Comparison of ENCODE assay signal across 8 mouse cellular contexts in genomic region chr7:27166614-27167474, GRCm38 (mm10). TPM values are rescaled to one million over a fixed set of nuclear protein-coding genes. Genes with fewer than 3 reads are reported as not detected.
DNase-seq lines count a peak whose midpoint lies in the region; ATAC-seq and TF ChIP-seq lines count a peak whose summit lies in the region.

TSS of gene Egln2 (minus strand) at chr7:27166802.

- DNase-seq in G1E (ENCODE audit: low spot score) = peak; percentile 90
- DNase-seq in cerebellum, adult 18-20 months = peak; percentile 93 to 97
- DNase-seq in forebrain, postnatal 0 days = peak; percentile 95
- DNase-seq in heart, postnatal 4 days = peak; percentile 97
- DNase-seq in layer of hippocampus, adult 8-10 months (ENCODE audit: low spot score in 2 of 2) = peak; percentile 94 to 96
- peak; percentile 92 for DNase-seq in ovary, adult 18-20 months (ENCODE audit: low spot score)
- peak; percentile 97 for DNase-seq in thymus, postnatal 0 days (ENCODE audit: low spot score)

- no peaks in the 10 kb centered on the region for H3K9me3 ChIP-seq in G1E (replicated peaks)
- no peaks in the 10 kb centered on the region for H3K9me3 ChIP-seq in forebrain, postnatal 0 days (ENCODE audit: low read length)
- no peaks in the 10 kb centered on the region for H3K9me3 ChIP-seq in lung, embryonic 15.5 days

- peak within 1 kb of the TSS; percentile 75 for H3K4me2 ChIP-seq in forebrain, postnatal 0 days (ENCODE audit: low read depth)
- H3K4me2 ChIP-seq in lung, embryonic 15.5 days = peak within 1 kb of the TSS; percentile 85

- no peak for TF ChIP-seq CTCF in G1E (IDR thresholded peaks at IDR 0.05; ENCODE audit: low read depth, low read length)
- TF ChIP-seq CTCF in forebrain, postnatal 0 days (IDR thresholded peaks at IDR 0.05; ENCODE audit: low read depth) = no peak

- peaks cover 75% of the 10 kb centered on the region for H3K36me3 ChIP-seq in G1E (replicated peaks)
- peaks cover 20% of the 10 kb centered on the region for H3K36me3 ChIP-seq in forebrain, postnatal 0 days (ENCODE audit: insufficient read depth)
- peaks cover 27% of the 10 kb centered on the region; the same call in 1 of the 2 replicates for H3K36me3 ChIP-seq in lung, embryonic 15.5 days

- H3K27me3 ChIP-seq in G1E (ENCODE audit: insufficient read depth, low read length) = no peaks in the 10 kb centered on the region; the same call in 1 of the 2 replicates
- no peaks in the 10 kb centered on the region for H3K27me3 ChIP-seq in forebrain, postnatal 0 days (ENCODE audit: insufficient read depth, low read length)
- no peaks in the 10 kb centered on the region for H3K27me3 ChIP-seq in lung, embryonic 15.5 days

- H3K4me1 ChIP-seq in G1E (ENCODE audit: insufficient read depth, low read depth, low read length) = peaks cover 59% of the 10 kb centered on the region
- H3K4me1 ChIP-seq in forebrain, postnatal 0 days (ENCODE audit: insufficient read depth) = peaks cover 20% of the 10 kb centered on the region
- H3K4me1 ChIP-seq in lung, embryonic 15.5 days = peaks cover 42% of the 10 kb centered on the region

- H3K4me3 ChIP-seq in G1E (ENCODE audit: low read depth, low read length) = peak within 1 kb of the TSS; percentile 80
- peak within 1 kb of the TSS; percentile 90 for H3K4me3 ChIP-seq in forebrain, postnatal 0 days (ENCODE audit: low read depth, low read length)
- peak within 1 kb of the TSS; percentile 60 for H3K4me3 ChIP-seq in lung, embryonic 15.5 days

- 2% methylated on average over 57 of the region's 61 CpGs for WGBS in forebrain, postnatal 0 days
- 2% methylated on average over 61 of the region's 61 CpGs for WGBS in lung, embryonic 15.5 days

- ATAC-seq in G1E (ENCODE audit: extremely low read depth, insufficient number of reproducible peaks, low FRiP score, poor library complexity, severe bottlenecking) = peak; percentile 71
- ATAC-seq in forebrain, postnatal 0 days = peak; percentile 86
- ATAC-seq in lung, embryonic 15.5 days (ENCODE audit: borderline replicate concordance, extremely low read depth, low FRiP score, low TSS enrichment) = peak; percentile 86

- H3K27ac ChIP-seq in forebrain, postnatal 0 days (ENCODE audit: low read depth, low read length) = peak within 1 kb of the TSS; percentile 97
- H3K27ac ChIP-seq in lung, embryonic 15.5 days = peak within 1 kb of the TSS; percentile 99

- H3K9ac ChIP-seq in forebrain, postnatal 0 days = peak within 1 kb of the TSS; percentile 92
- peak within 1 kb of the TSS; percentile 82 for H3K9ac ChIP-seq in lung, embryonic 15.5 days

RNA-seq across cellular contexts. Expression of gene Egln2, which starts in this region (rescaled TPM):
- total RNA-seq in G1E (2014; fragmentation: Nextera tagmentation) (16.9 and 22.0 TPM in 2 replicates), G1E (2017) (42.6 and 46.4 TPM in 2 replicates)
- 74.6 and 101 TPM in 2 replicates for polyA plus RNA-seq in G1E (2012)
- total RNA-seq in forebrain, postnatal 0 days (2014; rRNA removed) = 103 and 112 TPM in 2 replicates
- polyA plus RNA-seq in forebrain, postnatal 0 days (2015; fragmentation: Nextera tagmentation; extraction: Ambion mirVana) = 85.6 and 88.3 TPM in 2 replicates
- 10 to 100 TPM; 57.0 to 59.0 TPM for total RNA-seq in heart, postnatal 4 days (2021)
- total RNA-seq in layer of hippocampus, adult 8-10 months (2022) = 100 to 1,000 TPM in 3 of 4 experiments, 10 to 100 TPM in 1; 97.6 to 103 (median 102) TPM
- 82.3 and 83.5 TPM in 2 replicates for polyA plus RNA-seq in lung, embryonic 15.5 days (2015; fragmentation: Nextera tagmentation; extraction: Ambion mirVana)
- 52.4 and 59.5 TPM in 2 replicates for polyA plus RNA-seq in thymus, postnatal 0 days (2015; fragmentation: Nextera tagmentation; extraction: Ambion mirVana)

Comparison
In these comparisons a context has a peak if more than half of its experiments do, and no peak if none do; other contexts are left out.
1. Peak in every context shown above with its lines: DNase-seq, ATAC-seq, H3K4me3 ChIP-seq and H3K27ac ChIP-seq.